Mouse (Mus musculus): ENCODE data around the gene 5330417C22Rik. TPM values are rescaled to one million over a fixed set of nuclear protein-coding genes. Genes with fewer than 3 reads are reported as not detected.
A peak's percentile ranks its signal among the peaks of the same experiment; 100 is the strongest.

5330417C22Rik gene
- polyA plus RNA-seq, 1 experiment from 2014 or later = 18.9 TPM

- H3K36me3 ChIP-seq (replicated peaks) = no peaks in the 10 kb centered on the region; the same call in 1 of the 2 replicates
- no peak overlapping the region for H3K4me2 ChIP-seq
- H3K4me1 ChIP-seq = no peaks in the 10 kb centered on the region
- no peaks in the 10 kb centered on the region for H3K27me3 ChIP-seq (replicated peaks)
- no peak overlapping the region for H3K27ac ChIP-seq
- 92% methylated on average over 4 of the region's 4 CpGs for WGBS
- no peaks in the 10 kb centered on the region for H3K9me3 ChIP-seq
- no peak overlapping the region for H3K9ac ChIP-seq
- no peak overlapping the region for H3K4me3 ChIP-seq
- no peak for ATAC-seq (replicated peaks)
Observed at GRCm38 (mm10) chr3:108484749-108485148, 51.6 kb downstream of the 5330417C22Rik start.

- WGBS = 78% methylated on average over 4 of the region's 4 CpGs
Observed at GRCm38 (mm10) chr3:108478800-108479199, 57.5 kb downstream of the 5330417C22Rik start.

GRCm38 (mm10) chr3:108476761-108477619, 59.3 kb downstream of the 5330417C22Rik start:
- H3K9ac ChIP-seq = no peak overlapping the region
- H3K36me3 ChIP-seq (replicated peaks) = no peaks in the 10 kb centered on the region
- ATAC-seq (replicated peaks) = no peak
- no peak overlapping the region for H3K4me3 ChIP-seq
- H3K27me3 ChIP-seq (replicated peaks) = no peaks in the 10 kb centered on the region
- no peak overlapping the region for H3K4me2 ChIP-seq
- no peaks in the 10 kb centered on the region for H3K4me1 ChIP-seq
- WGBS = 71% methylated on average over 14 of the region's 14 CpGs
- no peak overlapping the region for H3K27ac ChIP-seq
- H3K9me3 ChIP-seq = no peaks in the 10 kb centered on the region

More at GRCm38 (mm10) chr3:108478800-108479199, 57.5 kb downstream of the 5330417C22Rik start:
- H3K9me3 ChIP-seq = no peaks in the 10 kb centered on the region
- no peak overlapping the region for H3K4me2 ChIP-seq
- no peaks in the 10 kb centered on the region for H3K36me3 ChIP-seq (replicated peaks)
- no peak overlapping the region for H3K9ac ChIP-seq
- no peak for ATAC-seq (replicated peaks)
- H3K27ac ChIP-seq = no peak overlapping the region
- no peak overlapping the region for H3K4me3 ChIP-seq
- H3K4me1 ChIP-seq = no peaks in the 10 kb centered on the region
- H3K27me3 ChIP-seq (replicated peaks) = no peaks in the 10 kb centered on the region

- H3K36me3 ChIP-seq (replicated peaks) = no peaks in the 10 kb centered on the region
- no peaks in the 10 kb centered on the region for H3K9me3 ChIP-seq
- H3K9ac ChIP-seq = no peak overlapping the region
- H3K27ac ChIP-seq = no peak overlapping the region
- 88% methylated on average over 5 of the region's 5 CpGs for WGBS
- no peaks in the 10 kb centered on the region for H3K4me1 ChIP-seq
- no peaks in the 10 kb centered on the region for H3K27me3 ChIP-seq (replicated peaks)
- H3K4me2 ChIP-seq = no peak overlapping the region
- no peak for ATAC-seq (replicated peaks)
- no peak overlapping the region for H3K4me3 ChIP-seq
Observed at GRCm38 (mm10) chr3:108475496-108475895, 60.8 kb downstream of the 5330417C22Rik start.

GRCm38 (mm10) chr3:108474969-108475368, 61.4 kb downstream of the 5330417C22Rik start:
- Histone ChIP-seq H3K9me3 (no peaks in the 10 kb centered on the region), H3K36me3 (replicated peaks) (no peaks in the 10 kb centered on the region), H3K27ac (no peak overlapping the region), H3K27me3 (replicated peaks) (no peaks in the 10 kb centered on the region), H3K9ac (no peak overlapping the region), H3K4me1 (no peaks in the 10 kb centered on the region), H3K4me3 (no peak overlapping the region), H3K4me2 (no peak overlapping the region)
- 96% methylated on average over 7 of the region's 7 CpGs for WGBS
- no peak for ATAC-seq (replicated peaks)

GRCm38 (mm10) chr3:108467760-108468159, 68.6 kb downstream of the 5330417C22Rik start:
- H3K27me3 ChIP-seq (replicated peaks) = no peaks in the 10 kb centered on the region
- H3K4me2 ChIP-seq = no peak overlapping the region
- 83% methylated on average over 8 of the region's 8 CpGs for WGBS
- H3K36me3 ChIP-seq (replicated peaks) = no peaks in the 10 kb centered on the region
- no peak overlapping the region for H3K4me3 ChIP-seq
- no peak overlapping the region for H3K9ac ChIP-seq
- H3K4me1 ChIP-seq = no peaks in the 10 kb centered on the region
- H3K9me3 ChIP-seq = no peaks in the 10 kb centered on the region
- ATAC-seq (replicated peaks) = no peak
- H3K27ac ChIP-seq = no peak overlapping the region

GRCm38 (mm10) chr3:108466425-108466824, 69.9 kb downstream of the 5330417C22Rik start:
- WGBS = 92% methylated on average over 6 of the region's 6 CpGs
- no peak for ATAC-seq (replicated peaks)
- H3K4me3 ChIP-seq = no peak overlapping the region
- H3K36me3 ChIP-seq (replicated peaks) = no peaks in the 10 kb centered on the region
- H3K9me3 ChIP-seq = no peaks in the 10 kb centered on the region
- no peak overlapping the region for H3K27ac ChIP-seq
- H3K9ac ChIP-seq = no peak overlapping the region
- no peak overlapping the region for H3K4me2 ChIP-seq
- no peaks in the 10 kb centered on the region for H3K27me3 ChIP-seq (replicated peaks)
- H3K4me1 ChIP-seq = no peaks in the 10 kb centered on the region

- ATAC-seq (replicated peaks) = no peak
- no peaks in the 10 kb centered on the region for H3K4me1 ChIP-seq
- no peak overlapping the region for H3K9ac ChIP-seq
- H3K27me3 ChIP-seq (replicated peaks) = no peaks in the 10 kb centered on the region
- no peaks in the 10 kb centered on the region for H3K9me3 ChIP-seq
- 42% methylated on average over 10 of the region's 10 CpGs for WGBS
- H3K4me3 ChIP-seq = no peak overlapping the region
- H3K27ac ChIP-seq = no peak overlapping the region
- no peak overlapping the region for H3K4me2 ChIP-seq
- no peaks in the 10 kb centered on the region for H3K36me3 ChIP-seq (replicated peaks)
Observed at GRCm38 (mm10) chr3:108458866-108459265, 77.5 kb downstream of the 5330417C22Rik start.

- Histone ChIP-seq H3K4me3 (no peak overlapping the region), H3K4me2 (no peak overlapping the region), H3K27ac (no peak overlapping the region), H3K4me1 (no peaks in the 10 kb centered on the region), H3K36me3 (replicated peaks) (no peaks in the 10 kb centered on the region), H3K27me3 (replicated peaks) (no peaks in the 10 kb centered on the region), H3K9me3 (no peaks in the 10 kb centered on the region), H3K9ac (no peak overlapping the region)
- 57% methylated on average over 14 of the region's 14 CpGs for WGBS
- ATAC-seq (replicated peaks) = no peak
Observed at GRCm38 (mm10) chr3:108458380-108458779, 78.0 kb downstream of the 5330417C22Rik start.

GRCm38 (mm10) chr3:108454172-108454571, 82.2 kb downstream of the 5330417C22Rik start:
- Histone ChIP-seq H3K9ac (no peak overlapping the region), H3K27ac (no peak overlapping the region), H3K36me3 (replicated peaks) (no peaks in the 10 kb centered on the region), H3K4me1 (no peaks in the 10 kb centered on the region), H3K27me3 (replicated peaks) (no peaks in the 10 kb centered on the region), H3K4me2 (no peak overlapping the region), H3K4me3 (no peak overlapping the region), H3K9me3 (no peaks in the 10 kb centered on the region)
- 77% methylated on average over 1 of the region's 1 CpGs for WGBS
- ATAC-seq (replicated peaks) = no peak

- H3K27me3 ChIP-seq (replicated peaks) = no peaks in the 10 kb centered on the region
- no peak overlapping the region for H3K4me3 ChIP-seq
- no peaks in the 10 kb centered on the region for H3K9me3 ChIP-seq
- no peak overlapping the region for H3K9ac ChIP-seq
- H3K4me1 ChIP-seq = no peaks in the 10 kb centered on the region
- no peaks in the 10 kb centered on the region for H3K36me3 ChIP-seq (replicated peaks)
- no peak for ATAC-seq (replicated peaks)
- H3K27ac ChIP-seq = no peak overlapping the region
- H3K4me2 ChIP-seq = no peak overlapping the region
- WGBS = 74% methylated on average over 2 of the region's 2 CpGs
Observed at GRCm38 (mm10) chr3:108451969-108452368, 84.4 kb downstream of the 5330417C22Rik start.

- ATAC-seq (replicated peaks) = no peak; the same call in 1 of the 2 replicates
- Histone ChIP-seq H3K36me3 (replicated peaks) (no peaks in the 10 kb centered on the region), H3K9me3 (no peaks in the 10 kb centered on the region), H3K27ac (peak overlapping the region; percentile 88), H3K4me1 (peaks cover 43% of the 10 kb centered on the region), H3K9ac (peak overlapping the region; percentile 71), H3K4me3 (peak overlapping the region; percentile 71), H3K4me2 (peak overlapping the region; percentile 69), H3K27me3 (replicated peaks) (no peaks in the 10 kb centered on the region)
- 11% methylated on average over 6 of the region's 6 CpGs for WGBS
Observed at GRCm38 (mm10) chr3:108445366-108445705, 91.0 kb downstream of the 5330417C22Rik start.

Measured in midbrain, embryonic 15.5 days (tissue).